Mouse (Mus musculus) left cerebral cortex, adult 11 months (tissue): ENCODE measurements around the gene Hoxa11.

Experiments used
- DNase-seq: peaks from one replicate; pipeline ENCODE4 v3.0.0; 2022; ENCODE audit warnings: low spot score

The Hoxa11 gene

DNA sequence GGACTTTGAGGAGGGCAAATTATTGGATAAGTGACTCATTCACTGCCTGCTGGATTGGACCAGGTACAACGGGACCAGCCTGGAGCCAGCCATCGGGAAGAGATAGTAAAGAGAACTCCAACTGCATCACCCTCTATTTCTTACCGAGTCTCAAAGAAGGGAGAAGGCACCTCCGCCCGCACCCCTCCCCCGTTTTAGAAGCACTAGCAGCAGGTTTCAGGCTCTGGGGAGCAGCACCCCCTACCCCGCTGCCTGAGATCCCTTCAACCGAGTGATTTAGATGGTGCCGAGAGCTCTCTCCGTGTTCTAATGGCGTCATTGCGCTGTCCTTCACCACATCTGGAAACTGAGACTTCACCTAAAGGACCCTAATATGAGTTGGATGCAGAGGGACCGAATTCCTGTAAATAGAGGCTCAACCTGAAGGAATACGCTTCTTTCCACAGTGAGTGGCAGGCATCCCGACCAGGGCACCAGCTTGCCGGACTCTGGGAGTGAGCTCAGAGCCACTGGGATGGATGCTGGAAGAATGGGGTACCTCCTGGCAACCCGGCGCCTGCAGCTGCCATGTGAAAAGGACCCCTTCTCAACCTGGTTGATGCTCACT, 19.8 kb upstream of the Hoxa11 start:
- DNase-seq: no peak

DNA sequence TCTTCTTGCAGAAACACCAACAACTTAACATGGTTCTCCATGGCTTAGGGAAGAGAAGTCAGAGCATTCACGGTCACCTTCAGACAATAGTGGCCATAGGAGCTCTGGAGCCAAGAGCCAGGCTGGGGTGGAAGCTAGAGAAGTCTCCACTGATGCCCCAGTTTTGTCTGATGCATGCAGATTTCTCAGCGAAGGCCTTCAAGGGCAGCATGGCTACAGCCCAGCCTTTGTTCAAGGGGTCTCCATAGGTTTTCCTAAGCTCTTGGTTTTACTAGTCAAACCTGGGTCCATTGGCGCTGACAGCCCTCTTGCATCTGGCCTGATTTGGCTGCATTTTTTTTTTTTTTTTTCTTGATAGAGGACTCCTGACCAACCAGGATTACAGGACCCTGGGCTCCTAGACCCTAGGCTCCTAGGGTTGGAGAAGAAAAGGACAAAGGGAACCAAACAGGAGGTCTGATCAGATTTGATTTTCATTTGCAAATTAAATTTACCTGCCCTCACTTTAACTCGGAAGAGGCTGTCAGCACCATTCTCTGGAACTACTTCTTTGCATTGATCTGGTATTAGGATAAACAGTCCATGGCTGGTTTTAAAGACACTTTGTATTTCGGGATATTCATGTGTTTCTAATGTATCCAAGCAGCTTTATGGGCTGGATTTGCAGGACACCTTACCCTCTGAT, 18.6 kb upstream of the Hoxa11 start:
- DNase-seq: no peak

DNA sequence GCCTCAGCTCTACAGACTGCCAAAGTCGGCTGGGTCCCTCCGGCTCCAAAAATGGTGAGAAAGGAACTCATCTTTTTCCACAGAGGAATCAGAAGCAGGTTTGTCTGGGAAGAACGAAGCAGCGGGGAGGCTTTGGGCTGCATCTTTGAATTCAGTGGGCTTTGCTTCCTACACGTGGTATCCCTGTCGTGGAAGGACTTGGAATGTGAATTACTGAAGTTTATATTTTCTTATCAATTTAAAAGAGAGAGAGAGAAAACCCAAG, 17.6 kb upstream of the Hoxa11 start:
- no peak for DNase-seq

DNA sequence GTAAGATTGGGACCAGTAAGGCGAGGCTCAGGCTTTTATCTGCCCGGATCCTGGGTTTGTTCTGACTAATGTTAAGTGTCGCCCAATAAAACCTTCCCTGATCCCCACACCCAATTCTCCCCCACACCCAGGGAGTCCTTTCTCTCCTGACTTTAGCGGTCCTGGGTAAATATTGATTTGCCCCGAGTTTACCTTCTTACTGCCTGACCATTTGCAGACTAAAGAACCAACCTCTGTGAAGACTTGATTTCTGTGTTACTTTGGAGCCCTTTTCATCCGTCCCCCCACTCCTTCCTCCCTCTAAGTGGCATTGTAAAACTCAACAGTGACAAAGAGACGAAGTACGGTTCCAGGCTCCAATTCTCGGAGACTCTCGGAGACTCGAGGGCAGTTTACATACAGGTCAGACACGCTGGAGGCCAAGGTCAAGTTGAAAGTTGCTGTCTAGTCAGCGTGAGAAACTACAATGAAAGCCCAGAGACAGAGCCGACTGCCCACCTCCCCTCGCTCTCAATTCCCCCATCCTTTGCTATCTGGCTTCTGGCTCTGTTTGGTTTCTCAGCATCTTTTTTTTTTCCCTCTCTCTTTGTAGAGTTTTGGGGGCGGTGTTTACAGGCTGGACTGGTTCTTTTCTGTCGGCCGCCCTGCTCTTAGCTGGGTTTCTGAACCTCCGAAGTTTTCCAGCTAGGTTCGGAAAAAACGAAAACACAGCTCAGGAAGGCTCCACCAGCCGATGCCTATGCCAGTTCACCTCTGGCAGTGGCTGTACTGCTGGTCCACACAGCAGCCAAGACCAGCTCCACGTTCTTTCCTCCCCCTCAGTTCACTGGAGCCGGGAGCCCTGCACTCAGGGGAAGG, 17.1 kb upstream of the Hoxa11 start:
- DNase-seq: no peak

DNA sequence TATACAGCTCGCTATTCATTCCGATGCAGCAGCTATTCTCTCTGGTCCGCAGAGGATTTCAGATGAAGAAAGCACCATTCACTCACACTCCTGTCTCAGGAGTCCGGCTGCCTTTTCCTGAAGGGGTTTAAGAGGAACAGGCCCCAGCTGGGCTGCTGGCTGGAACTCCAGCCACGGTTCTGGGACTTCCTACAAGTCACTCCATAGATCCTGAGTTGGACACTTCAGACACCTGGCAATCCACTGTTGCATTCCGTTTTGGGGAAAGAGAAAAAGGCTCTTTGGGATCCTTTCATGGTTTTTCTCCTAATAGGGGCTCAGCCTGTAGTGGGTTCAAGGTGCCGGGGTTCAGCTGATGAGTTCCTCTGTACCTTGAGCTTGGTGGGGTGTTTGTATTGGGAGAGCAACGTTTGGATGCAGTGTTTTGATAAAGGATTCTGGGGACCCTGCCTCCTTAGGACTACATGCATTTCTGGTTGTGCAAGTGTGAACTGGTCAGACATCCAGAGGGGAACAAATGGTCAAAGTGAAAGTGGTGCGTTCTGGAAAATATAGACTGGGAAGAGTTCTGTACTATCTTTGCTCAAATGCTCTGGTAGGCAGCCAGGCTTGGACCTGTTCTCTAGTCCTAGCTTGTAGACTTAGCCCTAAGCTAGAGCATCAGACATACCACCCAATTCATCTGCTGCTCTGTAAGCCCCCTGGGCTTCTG, 16.3 kb upstream of the Hoxa11 start:
- DNase-seq: no peak

DNA sequence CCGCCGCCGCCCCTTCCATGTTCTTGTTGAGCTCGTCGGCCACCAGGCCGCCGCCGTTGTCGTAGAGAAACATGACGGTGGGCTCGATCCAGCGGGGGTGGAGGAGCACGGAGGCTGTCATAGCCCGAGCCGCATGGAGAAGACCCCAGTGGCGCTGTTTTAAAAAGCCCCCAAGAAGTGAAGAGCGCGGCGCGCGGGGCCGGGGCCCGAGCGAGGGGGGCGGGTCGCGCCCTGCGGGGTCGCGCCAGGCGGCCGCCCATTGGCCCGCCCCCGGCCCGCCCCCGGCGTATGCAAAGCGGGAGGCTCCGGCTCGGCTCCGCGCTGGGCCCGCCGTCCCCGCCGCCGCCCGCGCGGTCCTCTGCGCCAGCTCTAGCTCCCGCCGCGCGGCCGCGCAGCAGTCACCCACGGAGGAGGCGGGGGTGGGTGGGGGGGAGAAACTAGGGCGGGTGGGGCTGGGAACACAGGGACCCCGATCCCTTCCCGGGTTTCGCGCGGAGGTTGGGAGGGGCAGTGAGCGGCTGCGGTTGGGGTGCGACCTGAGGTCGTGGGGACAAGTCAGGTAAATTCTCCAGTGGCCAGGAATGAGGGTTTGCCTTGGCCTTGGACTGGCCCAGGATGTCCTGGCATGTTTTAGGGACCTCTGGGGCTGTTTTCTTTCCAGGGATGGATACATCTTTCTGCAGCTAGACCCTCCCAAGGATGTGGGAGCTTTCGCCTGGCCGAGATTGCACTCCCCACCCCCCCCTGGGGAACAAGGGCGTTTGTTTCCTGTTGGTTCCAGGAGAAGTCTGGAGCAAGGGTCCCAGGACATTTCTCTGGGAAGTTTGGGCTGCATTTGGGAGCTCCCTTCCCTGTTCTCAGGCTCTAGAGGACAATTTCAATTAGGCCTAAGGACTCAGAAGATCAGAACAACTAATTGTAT, 15.3 kb upstream of the Hoxa11 start, which contains the start of gene Hoxa13:
Gene Hoxa13 (minus strand): TSS at position 227 of the 922 bp plus-strand sequence.
- no peak for DNase-seq

DNA sequence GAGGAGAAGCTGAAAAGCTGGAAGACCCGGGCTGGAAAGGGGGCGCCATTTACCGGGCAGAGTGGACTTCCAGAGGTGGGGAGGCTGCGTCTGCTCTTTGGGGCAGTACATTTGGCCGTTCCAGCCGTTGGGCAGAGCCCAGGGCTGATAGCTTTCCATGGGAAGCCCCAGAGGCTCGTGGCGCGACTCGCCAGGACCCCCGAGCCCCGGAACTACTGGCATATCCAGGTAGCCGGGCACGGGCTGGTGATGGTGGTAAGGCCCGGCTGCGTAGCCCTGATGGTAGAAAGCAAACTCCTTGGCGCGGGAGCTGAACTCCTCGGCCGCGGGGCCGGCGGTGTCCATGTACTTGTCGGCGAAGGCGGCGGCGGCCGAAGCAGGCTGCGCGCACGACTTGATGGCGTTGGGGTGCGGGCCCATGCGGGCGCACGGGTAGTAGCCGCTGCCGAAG, 14.2 kb upstream of the Hoxa11 start:
- no peak for DNase-seq

DNA sequence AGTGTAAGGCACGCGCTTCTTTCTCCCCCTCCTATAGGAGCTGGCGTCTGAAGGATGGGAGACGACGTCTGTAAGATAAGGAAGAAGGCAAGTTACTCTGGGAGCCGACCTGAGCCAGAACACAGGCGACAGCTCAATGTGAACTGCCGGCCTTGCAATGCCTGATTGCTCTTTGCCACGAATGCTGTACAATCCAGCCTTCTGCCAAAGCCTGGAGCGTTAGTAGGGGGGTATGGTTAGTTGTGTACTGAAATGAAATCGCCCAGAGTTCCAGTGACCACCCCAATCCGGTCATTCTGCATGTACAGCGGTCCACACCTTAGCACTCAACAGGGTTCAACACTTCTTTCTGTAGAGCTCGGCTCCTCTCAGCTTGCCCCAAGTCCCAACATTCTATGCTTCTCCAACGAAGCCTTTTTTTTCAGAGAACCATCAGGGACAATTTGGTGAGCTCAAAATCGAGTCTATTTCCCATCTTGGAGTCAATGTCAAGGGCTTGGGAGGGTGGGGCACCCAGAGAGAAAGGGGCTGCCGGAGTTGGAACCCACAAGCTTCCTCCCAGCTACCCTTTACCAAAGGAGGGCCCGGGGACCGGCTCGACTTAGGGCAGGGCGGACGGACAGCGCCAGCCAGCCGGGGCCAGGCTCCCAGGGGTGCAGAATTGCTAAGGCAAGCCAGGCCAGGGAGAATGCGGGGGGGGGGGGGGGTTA, 13.6 kb upstream of the Hoxa11 start:
- no peak for DNase-seq

DNA sequence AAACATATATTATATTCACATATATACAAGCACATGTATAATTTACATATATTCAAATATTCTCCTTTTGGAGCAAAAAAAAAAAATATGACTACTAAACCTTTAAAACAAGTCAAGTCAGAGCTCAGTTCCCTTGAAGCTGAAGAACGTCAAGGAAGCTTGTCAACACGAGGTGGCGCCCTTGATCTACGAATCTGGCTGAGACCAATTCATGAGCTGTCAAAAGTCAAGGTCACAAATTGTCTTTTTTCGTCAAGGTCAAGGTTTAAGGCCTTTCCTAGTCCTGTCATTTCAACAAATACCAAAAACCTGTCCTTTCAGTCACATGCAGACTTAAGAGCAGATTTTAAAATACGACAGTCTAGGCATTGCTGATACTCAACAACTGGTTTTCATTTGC, 11.3 kb upstream of the Hoxa11 start:
- peak; percentile 37 for DNase-seq

DNA sequence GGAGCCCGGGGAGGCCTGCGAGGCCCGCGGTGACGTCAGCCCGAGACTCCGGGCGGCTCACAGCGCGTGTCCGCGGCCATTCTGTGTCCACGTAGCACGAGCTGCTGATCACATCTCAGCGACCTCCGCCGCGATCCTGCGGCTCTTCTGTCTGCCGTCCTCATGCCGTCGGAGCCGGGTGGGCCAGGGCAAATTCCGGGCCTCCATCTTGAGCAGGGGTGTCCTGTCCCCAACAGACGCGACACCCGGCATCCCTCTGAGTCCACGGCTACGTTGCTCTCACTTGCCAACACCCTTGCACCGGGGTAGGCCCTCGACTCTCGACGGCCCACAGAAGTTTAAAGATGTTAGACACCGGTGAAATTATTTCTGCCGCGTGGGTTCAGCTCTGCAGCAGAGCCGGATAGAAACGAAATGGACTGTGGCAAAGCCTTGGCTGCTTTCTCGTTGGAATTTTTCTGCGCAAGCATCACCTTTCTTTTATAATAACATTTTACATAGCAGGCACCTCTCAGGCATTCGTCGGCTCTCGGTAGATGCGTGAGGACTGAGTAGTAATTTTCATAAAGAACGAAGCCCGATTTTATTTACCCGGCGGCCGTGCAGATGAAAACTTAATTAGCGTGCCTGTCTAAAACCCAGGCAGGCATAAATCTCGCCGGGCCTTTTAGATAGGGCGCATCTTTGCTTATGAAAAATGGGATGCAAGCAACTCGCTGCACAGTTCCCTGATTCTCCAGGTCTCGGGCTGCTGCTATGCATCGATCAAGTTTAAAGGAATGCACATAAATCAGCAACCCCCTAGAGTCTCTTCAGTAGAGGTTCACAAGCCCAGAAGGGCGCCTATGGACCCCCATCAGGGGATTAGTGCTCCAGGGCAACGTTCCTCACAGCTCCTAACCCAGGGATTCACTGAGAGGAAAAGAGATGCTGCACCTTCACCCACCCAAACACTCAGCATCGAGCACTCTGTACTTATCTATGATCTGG, 8.2 kb upstream of the Hoxa11 start:
- no peak for DNase-seq

DNA sequence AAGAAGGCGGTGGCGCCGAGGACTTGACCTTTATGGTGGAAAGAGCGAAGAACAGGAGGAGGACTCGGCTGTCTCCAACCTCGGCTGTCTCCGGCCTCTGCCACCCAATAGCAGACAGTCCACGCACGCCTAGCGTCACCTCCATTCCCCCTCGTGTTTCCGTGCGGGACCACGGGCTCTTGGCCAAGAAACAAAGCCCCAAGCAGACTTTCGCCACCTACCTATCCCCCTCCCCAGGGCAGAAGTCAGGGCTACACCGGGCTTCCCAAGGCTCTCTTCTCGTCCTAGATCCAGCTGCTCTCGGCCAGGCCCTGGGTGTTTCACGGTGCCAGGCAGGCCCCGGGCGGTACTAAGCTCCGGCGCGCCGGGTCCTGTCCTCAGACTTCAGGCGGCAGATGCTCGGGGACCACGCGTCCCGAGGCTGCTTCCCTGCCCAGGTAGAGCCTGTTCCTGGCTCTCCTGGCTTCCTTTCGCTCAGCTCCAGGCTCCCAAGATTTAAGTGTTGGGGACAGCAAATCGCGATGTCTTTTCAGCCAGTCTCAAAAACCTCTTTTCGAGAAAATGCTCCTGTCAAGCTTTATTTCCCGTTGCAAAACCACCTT, 7.3 kb upstream of the Hoxa11 start:
- no peak for DNase-seq

DNA sequence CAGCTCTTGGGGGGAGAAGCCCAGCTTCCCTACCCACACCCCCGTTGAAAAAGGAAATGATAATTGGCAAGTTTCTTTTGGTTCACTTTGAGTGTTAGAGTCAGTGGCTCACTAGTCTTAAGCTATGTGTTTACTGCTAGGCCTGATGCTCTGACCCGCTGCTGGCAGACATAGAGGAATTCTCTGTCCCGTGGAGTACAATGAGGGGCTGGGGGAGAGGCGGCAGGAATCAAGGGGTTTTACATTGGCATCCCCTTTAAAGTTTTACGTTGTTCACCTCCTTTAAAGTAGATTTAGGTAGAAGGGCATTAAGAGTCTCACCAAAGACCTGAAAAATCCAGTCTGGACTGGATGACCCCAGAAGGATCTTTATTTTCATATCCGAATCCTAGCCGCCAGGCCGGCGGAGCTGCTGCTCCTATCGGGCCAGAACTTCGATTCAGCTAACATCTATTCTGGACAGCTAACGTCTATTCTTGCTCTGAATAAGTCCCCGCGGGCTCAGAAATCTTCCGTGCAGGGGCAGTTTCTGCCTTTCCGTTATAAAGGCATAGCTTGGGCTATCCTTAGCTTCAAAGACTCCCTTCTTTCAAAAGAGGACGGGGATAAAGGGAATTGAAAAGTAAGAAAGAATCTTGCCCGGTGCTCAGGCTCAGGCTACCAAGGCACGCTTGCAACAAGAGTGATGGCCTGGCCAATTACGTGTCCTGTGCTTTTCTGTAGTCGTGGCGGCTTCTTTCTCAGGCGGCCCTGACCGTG, 6.6 kb upstream of the Hoxa11 start:
- no peak for DNase-seq

DNA sequence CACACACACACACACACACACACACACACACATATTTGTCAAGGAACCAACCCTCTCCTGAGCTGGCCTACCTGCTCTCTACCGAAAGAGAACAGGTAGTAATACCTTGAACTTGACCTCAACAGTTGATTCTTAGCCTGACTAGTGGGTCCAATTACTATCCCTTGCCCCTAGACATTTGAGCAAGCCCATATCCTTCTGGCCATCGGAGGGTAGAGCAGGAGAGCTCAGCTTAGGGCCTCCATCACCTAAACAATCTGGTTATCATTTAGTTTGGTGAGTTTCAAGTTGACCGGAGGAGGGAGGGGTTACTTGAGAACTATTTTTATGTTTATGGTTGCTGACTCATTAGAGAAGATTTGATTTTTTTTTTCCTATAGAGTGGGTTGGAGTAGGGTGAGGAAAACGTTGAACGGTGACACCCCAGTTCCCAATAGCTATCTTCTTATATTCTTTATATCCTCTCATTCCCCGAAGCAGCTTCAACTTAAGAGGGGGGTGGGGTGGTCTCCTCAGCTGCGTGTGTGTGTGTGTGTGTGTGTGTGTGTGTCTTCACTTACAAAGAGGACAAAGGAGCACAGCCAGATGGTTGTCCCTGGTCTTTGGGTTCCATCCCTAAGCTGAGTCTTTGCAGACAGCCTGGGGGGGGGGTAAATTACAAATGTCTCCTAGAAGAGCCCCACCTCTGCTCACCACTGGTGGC, 5.7 kb upstream of the Hoxa11 start:
- no peak for DNase-seq

DNA sequence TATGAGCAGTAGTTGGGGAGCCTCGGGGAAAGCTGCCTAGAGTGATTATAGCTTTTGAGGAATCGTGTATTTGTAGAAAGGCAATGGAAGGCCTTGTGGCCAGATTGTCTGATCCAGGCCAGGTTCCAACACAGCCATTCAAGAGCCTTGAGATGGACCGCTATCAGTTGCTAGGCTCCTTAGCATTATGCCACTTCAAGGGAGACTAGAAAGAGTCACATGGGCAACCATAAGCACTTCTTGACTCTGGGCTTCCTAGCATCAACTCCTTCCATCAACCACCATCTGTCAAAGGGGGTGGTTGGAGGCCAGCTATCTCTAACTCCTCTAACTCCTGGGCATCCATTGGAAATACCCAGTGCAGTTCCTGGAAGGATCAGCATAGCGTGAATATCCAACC, 4.2 kb upstream of the Hoxa11 start:
- DNase-seq: no peak

DNA sequence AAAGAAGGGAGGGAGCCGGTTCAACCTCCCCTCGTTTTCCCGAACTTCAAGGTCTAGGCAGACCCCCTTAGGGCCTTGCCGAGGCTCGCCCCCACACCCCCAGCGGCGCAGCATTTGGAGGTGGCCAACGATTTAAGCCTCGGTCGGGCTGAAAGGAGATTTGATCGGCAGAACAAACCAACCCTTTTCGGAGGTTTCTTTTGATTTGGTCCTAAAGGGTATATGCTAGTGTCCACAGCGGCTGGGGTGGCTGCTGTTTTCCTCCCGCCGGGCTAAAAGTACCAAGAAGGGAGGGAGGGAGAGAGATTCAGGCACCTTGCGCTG, 3.8 kb upstream of the Hoxa11 start:
- no peak for DNase-seq

DNA sequence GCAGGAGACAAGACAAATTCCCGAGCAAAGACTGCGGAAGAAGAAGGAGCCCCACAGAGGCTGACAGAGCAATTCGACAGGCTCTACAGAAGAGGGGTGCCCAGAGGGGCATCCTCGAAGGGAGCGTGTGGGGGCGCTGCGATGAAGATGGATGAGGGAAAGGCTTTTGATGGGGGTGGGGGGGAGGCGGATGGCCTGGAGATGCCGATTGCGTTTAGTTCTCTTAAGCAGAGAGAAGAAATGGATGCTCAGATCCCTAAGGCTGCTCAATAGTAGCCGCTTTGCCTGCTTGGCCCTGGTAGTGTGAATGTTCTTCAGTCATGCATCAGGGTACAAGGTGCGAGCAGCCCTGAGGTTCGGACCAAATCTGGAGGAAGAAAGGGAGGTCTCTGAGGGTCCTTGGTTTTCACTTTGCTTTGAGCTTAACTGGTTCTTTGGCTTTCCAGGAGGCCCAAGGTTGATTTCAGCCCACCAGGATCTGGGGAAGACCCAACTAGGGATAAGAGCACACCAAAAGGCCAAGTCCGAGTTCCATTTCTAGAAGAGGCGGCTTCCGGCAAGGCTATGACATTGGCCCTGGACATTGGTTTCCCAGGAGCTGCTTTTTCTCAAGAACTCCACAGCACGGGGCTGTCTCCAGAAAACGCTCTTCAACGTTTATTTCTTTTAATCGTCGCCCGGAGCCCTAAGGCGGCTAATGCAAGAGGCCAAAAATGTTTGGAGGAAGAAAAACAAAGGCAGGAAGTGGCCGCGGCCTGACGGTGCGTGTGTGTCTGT, 3.2 kb upstream of the Hoxa11 start:
- no peak for DNase-seq
